11 mouse cellular contexts compared by ENCODE assay signal in the genomic region with DNA sequence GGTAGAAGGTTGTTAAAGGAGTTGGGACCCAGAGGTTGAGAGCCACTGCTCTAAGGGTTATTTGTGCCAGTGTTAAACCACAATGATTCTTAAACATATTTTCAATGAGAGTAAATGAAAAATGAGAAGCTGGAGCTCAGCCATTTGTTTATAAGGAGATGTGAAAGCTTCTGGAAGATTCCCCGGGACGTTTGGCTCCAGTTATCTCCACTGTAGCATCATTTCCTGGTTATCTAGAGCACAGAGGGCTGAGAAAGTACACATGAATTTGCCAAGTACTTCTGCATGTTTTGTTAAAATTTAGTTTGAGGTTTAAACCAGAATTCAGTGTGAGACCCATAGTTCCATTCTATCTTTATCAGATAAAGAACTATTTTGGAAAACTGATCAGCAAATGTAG. TPM values are rescaled to one million over a fixed set of nuclear protein-coding genes. Genes with fewer than 3 reads are reported as not detected.
"Had no signal": no experiment of that assay in that cellular context is flagged by ENCODE, and none has a peak within 500 bp of the region (broad histone marks: within the 10 kb centered on the region; RNA-seq: fewer than 3 reads in every experiment).

No protein-coding gene starts in this region.

- H3K27ac ChIP-seq: intestine, embryonic 15.5 days; left cerebral cortex, adult 2 months; limb, embryonic 15.5 days; liver, embryonic 14.5 days; midbrain, embryonic 12.5 days had no signal

- H3K36me3 ChIP-seq: intestine, embryonic 15.5 days; limb, embryonic 15.5 days; midbrain, embryonic 12.5 days had no signal

- H3K9me3 ChIP-seq: intestine, embryonic 15.5 days; limb, embryonic 15.5 days; midbrain, embryonic 12.5 days had no signal

- H3K4me1 ChIP-seq: intestine, embryonic 15.5 days; limb, embryonic 15.5 days; midbrain, embryonic 12.5 days had no signal

- ATAC-seq: intestine, embryonic 15.5 days; lung, postnatal 0 days; midbrain, embryonic 16.5 days had no signal

- H3K4me3 ChIP-seq: intestine, embryonic 15.5 days; left cerebral cortex, adult 2 months; limb, embryonic 15.5 days; midbrain, embryonic 12.5 days had no signal

- H3K27me3 ChIP-seq: intestine, embryonic 15.5 days; limb, embryonic 15.5 days; midbrain, embryonic 12.5 days had no signal

- H3K9ac ChIP-seq: intestine, embryonic 15.5 days; limb, embryonic 15.5 days; liver, embryonic 14.5 days; midbrain, embryonic 12.5 days had no signal

- H3K4me2 ChIP-seq: intestine, embryonic 15.5 days; limb, embryonic 15.5 days; midbrain, embryonic 12.5 days had no signal

- DNase-seq: lung, adult 18-20 months; right cerebral cortex, postnatal 14 days; thymus, postnatal 36 days had no signal

RNA-seq across cellular contexts. Expression of gene Dcn, which starts 5.7 kb away (rescaled TPM):
- total RNA-seq: megakaryocyte-erythroid progenitor cell, adult 5-6 weeks had no signal
